Mouse (Mus musculus): Measurements from ENCODE around the gene Btk. TPM values are rescaled to one million over a fixed set of nuclear protein-coding genes. Genes with fewer than 3 reads are reported as not detected.
A peak's percentile ranks its signal among the peaks of the same experiment; 100 is the strongest.

Gene Btk
- polyA plus RNA-seq, 1 experiment from 2014 or later, result 1.0 TPM

DNA sequence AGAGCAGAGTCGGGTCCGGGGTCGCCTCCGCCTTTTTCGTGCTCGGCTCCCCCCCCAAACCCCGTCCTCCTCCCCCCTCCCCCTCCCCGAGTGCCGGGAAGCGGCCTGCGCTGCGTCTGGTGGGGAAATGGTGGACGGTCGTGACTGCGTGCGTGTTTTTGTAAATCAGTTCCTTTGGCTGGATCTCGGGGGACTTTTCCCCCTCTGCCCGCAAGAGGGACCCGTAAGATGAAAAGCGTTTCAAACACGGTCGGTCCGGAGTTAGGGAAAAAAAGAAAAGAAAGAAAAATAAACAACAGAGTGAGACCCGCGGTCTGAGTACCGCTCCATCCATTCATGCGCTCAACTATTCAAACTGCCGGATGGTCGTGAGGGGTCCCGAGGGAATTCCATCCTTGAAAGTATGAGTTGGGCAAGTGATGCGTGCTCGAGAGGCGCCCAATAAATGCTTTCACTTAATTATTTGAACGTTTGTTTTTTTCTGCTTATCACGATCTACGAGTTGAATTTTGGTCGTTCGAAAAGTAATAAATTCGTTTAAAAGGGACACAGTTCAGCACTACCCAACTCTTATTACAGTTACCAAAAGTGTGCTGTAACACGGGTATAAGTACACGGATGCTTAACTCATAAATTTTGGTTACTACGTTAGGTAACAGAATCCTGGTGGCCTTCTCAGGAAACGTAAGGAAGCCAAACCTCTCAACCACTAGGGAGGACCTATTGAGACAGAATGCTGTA is 18.2 kb upstream of the Btk start:
- peak; percentile 89 for ATAC-seq (ENCODE audit: low read depth)
- Histone ChIP-seq H3K4me1 (replicated peaks) (peaks cover 23% of the 10 kb centered on the region), H3K27me3 (no peaks in the 10 kb centered on the region), H3K27ac (replicated peaks) (peak overlapping the region; percentile 95), H3K36me3 (no peaks in the 10 kb centered on the region), H3K4me3 (peak overlapping the region; percentile 49), H3K9me3 (no peaks in the 10 kb centered on the region), H3K9ac (peak overlapping the region; percentile 70), H3K4me2 (peak overlapping the region; percentile 56)
- 21% methylated on average over 42 of the region's 43 CpGs for WGBS

DNA sequence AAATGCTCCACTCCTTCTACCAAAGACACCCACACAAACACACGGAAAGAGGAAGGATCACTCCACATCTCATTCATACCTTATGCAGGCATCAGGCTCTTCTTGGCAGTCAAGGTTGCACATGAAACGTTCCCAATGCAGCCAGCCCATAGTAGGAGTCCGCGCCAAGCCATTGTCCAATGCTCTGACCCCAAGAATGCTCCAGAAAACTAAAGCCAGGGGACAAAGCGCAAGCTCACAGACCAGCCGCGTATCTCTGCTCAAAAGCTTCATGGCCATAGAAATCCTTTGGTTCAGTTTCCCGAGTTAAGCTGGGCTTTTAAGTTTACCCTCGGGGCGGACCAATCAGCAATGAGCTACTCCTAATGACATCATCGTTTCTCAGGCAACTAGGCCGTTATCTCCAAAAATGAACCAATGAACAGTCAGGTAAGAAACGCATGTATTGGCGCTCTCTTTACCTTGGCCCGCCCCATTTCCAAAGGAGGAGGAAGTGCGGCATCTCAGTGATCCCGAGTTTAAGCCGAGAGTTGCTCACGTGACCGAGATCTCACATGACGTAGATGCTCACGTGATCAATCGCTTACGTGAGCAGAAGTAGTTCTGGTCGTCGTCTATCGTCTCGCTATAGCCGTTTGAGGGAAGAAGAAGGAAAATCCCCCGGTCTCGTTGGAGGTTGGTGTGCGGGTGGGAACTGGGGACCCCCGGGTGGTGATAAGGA is 17.4 kb upstream of the Btk start, which contains the start of the genes Gla and Hnrnph2:
TSS of gene Gla (minus strand) at position 467 of the 721 bp plus-strand sequence.
TSS of gene Hnrnph2 (plus strand) at position 521 of the 721 bp plus-strand sequence.
- no peaks in the 10 kb centered on the region for H3K36me3 ChIP-seq
- no peaks in the 10 kb centered on the region for H3K9me3 ChIP-seq
- H3K4me2 ChIP-seq, result peak within 1 kb of the TSS; percentile 62
- 19% methylated on average over 33 of the region's 33 CpGs for WGBS
- H3K4me1 ChIP-seq (replicated peaks), result peaks cover 23% of the 10 kb centered on the region
- H3K9ac ChIP-seq, result peak within 1 kb of the TSS; percentile 70
- peak within 1 kb of the TSS; percentile 95 for H3K27ac ChIP-seq (replicated peaks)
- H3K27me3 ChIP-seq, result no peaks in the 10 kb centered on the region
- H3K4me3 ChIP-seq, result peak within 1 kb of the TSS; percentile 49
- ATAC-seq (ENCODE audit: low read depth), result peak; percentile 98

DNA sequence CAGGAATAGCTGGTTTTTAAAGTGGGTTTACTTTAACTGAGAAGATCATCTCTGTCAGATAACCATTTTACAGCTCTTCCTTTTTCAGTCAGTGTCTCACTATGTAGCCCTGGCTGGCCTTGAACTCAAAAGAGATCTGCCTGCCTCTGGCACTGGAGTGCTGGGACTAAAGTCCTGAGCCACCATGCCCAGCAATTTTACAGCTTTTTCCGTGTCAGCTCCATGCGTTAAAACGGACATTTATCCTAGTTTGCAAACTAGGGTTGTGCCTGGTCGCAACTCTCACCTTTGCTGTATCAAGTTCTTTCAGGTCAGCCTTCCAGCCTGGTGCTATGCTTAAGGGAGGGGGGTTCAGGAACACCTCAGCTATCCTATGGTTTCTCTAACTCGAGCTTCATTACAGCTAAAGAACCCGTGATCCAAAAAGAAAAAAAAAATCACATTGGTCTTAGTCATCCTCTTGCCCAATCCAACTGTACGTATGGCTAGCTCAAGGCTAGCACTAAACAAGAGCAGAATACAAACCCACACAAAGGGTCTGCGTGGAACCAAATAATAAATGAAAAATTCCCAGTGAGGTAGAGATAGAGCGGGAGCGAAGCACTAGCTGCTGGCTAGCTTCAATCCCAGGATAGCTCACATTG is 16.7 kb upstream of the Btk start:
- peak overlapping the region; percentile 49 for H3K4me3 ChIP-seq
- peaks cover 23% of the 10 kb centered on the region for H3K4me1 ChIP-seq (replicated peaks)
- WGBS, result 33% methylated on average over 10 of the region's 10 CpGs
- peak overlapping the region; percentile 62 for H3K4me2 ChIP-seq
- H3K27me3 ChIP-seq, result no peaks in the 10 kb centered on the region
- peak; percentile 8 for ATAC-seq (ENCODE audit: low read depth)
- H3K27ac ChIP-seq (replicated peaks), result peak overlapping the region; percentile 56; the same call in 1 of the 2 replicates
- no peaks in the 10 kb centered on the region for H3K9me3 ChIP-seq
- no peaks in the 10 kb centered on the region for H3K36me3 ChIP-seq
- peak overlapping the region; percentile 68 for H3K9ac ChIP-seq

DNA sequence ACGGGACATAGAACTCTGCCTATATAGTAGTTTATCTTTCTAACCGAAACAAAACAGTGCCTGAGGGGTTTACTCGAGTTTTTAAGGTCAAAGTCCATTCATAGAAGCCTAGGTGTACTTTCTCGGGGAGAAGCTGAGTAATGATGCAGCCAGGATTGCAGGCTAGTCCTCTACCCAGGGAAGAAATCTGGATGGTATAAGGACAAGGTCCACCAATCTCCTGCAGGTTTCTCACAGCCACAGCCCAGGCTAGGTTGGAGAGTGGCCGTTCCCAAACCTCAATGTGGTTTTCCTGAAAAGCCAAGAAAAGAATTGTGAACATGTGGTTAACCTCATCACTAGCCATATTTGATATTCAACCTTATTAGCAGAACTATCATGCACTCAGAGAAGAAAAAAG is 6.5 kb upstream of the Btk start:
- 65% methylated on average over 5 of the region's 5 CpGs for WGBS
- no peaks in the 10 kb centered on the region for H3K27me3 ChIP-seq
- no peak for ATAC-seq (ENCODE audit: low read depth)
- H3K4me2 ChIP-seq, result no peak overlapping the region
- H3K4me1 ChIP-seq (replicated peaks), result peaks cover 11% of the 10 kb centered on the region
- H3K36me3 ChIP-seq, result peaks cover 11% of the 10 kb centered on the region; the same call in 1 of the 2 replicates
- no peak overlapping the region for H3K27ac ChIP-seq (replicated peaks)
- H3K4me3 ChIP-seq, result no peak overlapping the region
- H3K9me3 ChIP-seq, result no peaks in the 10 kb centered on the region
- H3K9ac ChIP-seq, result no peak overlapping the region

DNA sequence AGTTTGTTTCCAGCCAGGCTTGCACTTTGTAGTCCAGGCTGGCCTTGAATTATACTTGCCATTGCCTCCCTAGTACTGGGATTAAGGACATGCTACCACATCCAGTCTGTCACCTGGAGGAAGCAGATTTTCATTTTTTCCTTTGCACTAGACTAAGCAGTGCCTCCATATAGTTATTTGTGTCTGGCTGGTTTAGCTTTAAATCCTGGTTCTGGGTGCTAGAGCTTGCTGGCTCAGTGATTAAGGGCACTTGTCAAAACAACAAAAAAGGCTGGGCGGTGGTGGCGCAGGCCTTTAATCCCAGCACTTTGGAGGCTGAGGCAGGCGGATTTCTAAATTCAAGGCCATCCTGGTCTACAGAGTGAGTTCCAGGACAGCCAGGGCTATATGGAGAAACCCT is 5.6 kb upstream of the Btk start:
- no peak overlapping the region for H3K4me2 ChIP-seq
- H3K27ac ChIP-seq (replicated peaks), result no peak overlapping the region
- no peaks in the 10 kb centered on the region for H3K9me3 ChIP-seq
- ATAC-seq (ENCODE audit: low read depth), result no peak
- peaks cover 16% of the 10 kb centered on the region for H3K4me1 ChIP-seq (replicated peaks)
- no peak overlapping the region for H3K4me3 ChIP-seq
- no peak overlapping the region for H3K9ac ChIP-seq
- 88% methylated on average over 3 of the region's 3 CpGs for WGBS
- no peaks in the 10 kb centered on the region for H3K27me3 ChIP-seq
- peaks cover 11% of the 10 kb centered on the region; the same call in 1 of the 2 replicates for H3K36me3 ChIP-seq

DNA sequence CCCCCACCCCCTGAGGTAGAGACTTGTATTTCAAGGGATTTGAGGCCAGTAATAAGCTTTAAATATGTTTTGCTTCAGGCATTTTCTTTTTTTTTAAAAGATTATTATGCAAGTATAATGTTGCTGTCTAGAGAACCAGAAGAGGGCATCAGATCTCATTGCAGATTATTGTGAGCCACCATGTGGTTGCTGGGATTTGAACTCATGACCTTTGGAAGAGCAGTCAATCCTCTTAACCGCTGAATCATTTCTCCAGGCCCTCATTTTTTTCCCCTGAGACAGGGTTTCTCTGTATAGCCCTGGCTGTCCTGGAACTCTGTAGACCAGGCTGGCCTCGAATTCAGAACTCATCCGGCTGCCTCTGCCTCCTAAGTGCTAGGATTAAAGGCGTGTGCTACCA is 4.9 kb upstream of the Btk start:
- Histone ChIP-seq H3K4me3 (no peak overlapping the region), H3K36me3 (peaks cover 11% of the 10 kb centered on the region; the same call in 1 of the 2 replicates), H3K27me3 (no peaks in the 10 kb centered on the region), H3K4me2 (no peak overlapping the region), H3K9ac (no peak overlapping the region), H3K4me1 (replicated peaks) (peaks cover 16% of the 10 kb centered on the region), H3K9me3 (no peaks in the 10 kb centered on the region), H3K27ac (replicated peaks) (no peak overlapping the region)
- 84% methylated on average over 4 of the region's 4 CpGs for WGBS
- ATAC-seq (ENCODE audit: low read depth), result no peak

DNA sequence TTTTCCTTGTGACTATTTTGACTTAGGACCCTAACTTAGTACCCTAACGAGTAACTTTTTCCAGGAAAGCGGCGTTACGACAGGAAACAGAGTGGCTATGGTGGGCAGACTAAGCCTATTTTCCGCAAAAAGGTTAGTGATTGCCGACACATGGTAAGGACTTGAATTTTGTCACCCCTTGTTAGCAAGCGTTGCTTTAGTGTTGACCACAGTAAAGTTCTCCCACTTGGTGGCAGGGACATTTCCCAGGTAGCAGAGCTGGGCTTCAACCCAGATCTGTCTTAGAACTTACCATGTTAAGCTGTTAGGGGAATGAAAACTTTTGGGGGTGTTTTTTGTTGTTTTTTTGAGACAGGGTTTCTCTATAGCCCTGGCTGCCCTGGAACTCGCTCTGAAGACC is 3.1 kb upstream of the Btk start:
- Histone ChIP-seq H3K9ac (peak overlapping the region; percentile 80), H3K4me3 (peak overlapping the region; percentile 51), H3K27me3 (no peaks in the 10 kb centered on the region), H3K4me1 (replicated peaks) (peaks cover 16% of the 10 kb centered on the region), H3K4me2 (peak overlapping the region; percentile 63), H3K9me3 (no peaks in the 10 kb centered on the region), H3K36me3 (peaks cover 11% of the 10 kb centered on the region; the same call in 1 of the 2 replicates), H3K27ac (replicated peaks) (no peak overlapping the region)
- 43% methylated on average over 8 of the region's 8 CpGs for WGBS
- ATAC-seq (ENCODE audit: low read depth), result no peak

DNA sequence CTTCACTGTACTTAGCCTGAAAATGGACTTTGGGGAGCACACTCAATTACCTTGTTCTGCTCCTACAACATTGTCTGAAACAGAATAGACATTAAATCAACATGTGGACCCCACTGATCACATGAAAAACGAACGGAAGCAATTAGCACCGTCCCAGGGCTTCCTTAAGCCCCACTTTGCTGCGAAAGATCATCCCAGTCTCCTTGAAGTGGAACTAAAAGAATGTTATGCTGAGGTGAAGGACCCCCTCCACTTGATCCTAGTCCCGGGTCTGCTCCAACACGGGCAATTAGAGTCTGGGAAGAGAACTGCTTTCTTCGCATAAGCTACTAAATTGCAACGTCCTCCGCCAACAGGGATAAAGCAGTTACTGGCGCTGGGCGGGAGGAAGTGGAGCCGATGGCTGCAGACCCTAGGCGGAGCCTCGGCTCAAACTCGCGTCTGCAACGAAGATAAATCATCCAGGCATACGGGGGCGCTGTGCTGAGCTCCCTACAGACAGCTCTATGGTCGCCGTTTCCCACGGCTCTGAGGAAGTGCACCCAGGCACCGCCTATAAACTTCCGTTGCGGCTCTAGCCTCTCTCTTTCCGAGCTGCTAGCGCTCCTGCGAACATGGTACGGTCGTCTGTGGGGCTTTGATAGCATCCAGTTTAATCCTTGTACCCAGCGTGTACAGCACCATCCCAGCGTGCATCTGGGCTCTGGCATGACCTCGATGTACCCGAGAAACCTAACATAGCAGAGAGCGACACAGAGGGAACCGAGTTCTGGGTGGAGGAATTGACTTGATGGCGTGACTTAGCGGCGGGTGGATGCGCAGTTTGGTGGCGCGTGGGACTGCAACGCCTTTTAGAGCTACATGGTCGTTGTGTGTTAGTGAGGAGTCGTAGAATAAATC is 2.0 kb upstream of the Btk start, which contains the start of gene Rpl36a:
TSS of gene Rpl36a (plus strand) at position 552 of the 900 bp plus-strand sequence.
- H3K4me2 ChIP-seq, result peak within 1 kb of the TSS; percentile 63
- H3K4me3 ChIP-seq, result peak within 1 kb of the TSS; percentile 51
- no peaks in the 10 kb centered on the region for H3K27me3 ChIP-seq
- no peaks in the 10 kb centered on the region for H3K9me3 ChIP-seq
- peak within 1 kb of the TSS; percentile 80 for H3K9ac ChIP-seq
- peak within 1 kb of the TSS; percentile 89 for H3K27ac ChIP-seq (replicated peaks)
- ATAC-seq (ENCODE audit: low read depth), result peak; percentile 97
- H3K36me3 ChIP-seq, result peaks cover 11% of the 10 kb centered on the region; the same call in 1 of the 2 replicates
- 23% methylated on average over 45 of the region's 45 CpGs for WGBS
- peaks cover 16% of the 10 kb centered on the region for H3K4me1 ChIP-seq (replicated peaks)

DNA sequence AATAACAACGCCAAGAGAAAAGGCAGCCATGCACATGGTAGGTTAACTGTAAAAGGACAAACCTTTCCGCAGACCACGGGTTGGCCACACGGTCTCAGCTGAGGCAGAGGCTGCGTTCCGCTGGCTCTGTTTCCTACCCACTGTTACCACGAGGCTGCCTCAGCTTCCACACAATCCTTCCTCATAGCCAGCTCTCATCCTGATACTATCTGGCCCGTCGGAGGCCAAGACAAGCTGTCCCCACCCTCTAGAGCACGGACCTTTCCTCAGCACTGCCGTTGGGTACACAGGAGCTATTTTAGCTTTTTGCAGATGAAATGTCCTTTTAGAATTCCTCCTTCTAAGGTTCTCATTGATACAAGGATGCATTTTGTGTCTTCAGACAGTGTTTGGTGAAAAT is 1.1 kb downstream of the Btk start:
- ATAC-seq (ENCODE audit: low read depth), result no peak
- H3K27ac ChIP-seq (replicated peaks), result no peak overlapping the region
- no peaks in the 10 kb centered on the region for H3K27me3 ChIP-seq
- no peaks in the 10 kb centered on the region for H3K36me3 ChIP-seq
- H3K4me2 ChIP-seq, result no peak overlapping the region
- WGBS, result 88% methylated on average over 11 of the region's 11 CpGs
- H3K4me3 ChIP-seq, result no peak overlapping the region
- H3K9me3 ChIP-seq, result no peaks in the 10 kb centered on the region
- no peak overlapping the region for H3K9ac ChIP-seq
- H3K4me1 ChIP-seq (replicated peaks), result peaks cover 16% of the 10 kb centered on the region

DNA sequence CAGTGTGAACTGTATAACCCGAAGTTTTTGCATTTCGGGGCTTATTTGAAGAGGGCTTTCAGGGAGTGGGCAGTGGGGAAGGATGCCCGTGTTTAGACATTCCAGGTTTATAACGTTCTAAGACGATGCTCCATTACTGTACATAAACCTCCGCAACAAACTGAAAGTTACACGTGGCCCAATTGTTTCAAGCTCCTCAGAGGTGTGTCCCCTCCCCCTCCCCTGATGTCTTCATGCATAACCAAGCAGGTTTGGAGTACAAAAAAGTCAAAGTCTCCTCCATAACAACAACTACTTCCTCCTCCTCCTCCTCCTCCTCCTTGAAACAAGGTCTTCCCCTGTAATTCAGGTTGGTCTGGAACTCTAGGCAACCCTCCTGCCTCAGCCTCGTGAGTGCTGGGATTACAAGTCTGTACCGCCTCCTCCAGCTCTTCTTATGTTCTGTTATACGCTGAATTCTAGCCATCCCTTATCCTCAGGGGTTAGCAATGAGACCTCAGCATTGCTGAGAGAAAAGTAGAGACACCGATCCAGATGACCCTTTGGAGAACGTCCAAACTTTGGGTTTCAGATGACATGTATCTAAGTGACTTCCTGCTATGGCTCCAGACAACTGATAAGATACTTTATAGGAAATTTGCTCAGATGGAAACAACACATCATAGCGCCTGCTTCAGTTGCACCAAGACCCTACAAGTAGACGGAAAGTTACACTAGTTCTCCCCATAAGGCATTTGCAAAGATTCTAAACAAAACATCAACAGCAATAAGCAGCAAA is 2.7 kb downstream of the Btk start:
- Histone ChIP-seq H3K4me1 (replicated peaks) (peaks cover 7% of the 10 kb centered on the region; the same call in 1 of the 2 replicates), H3K4me3 (no peak overlapping the region), H3K9ac (no peak overlapping the region), H3K4me2 (no peak overlapping the region), H3K27me3 (no peaks in the 10 kb centered on the region), H3K9me3 (no peaks in the 10 kb centered on the region), H3K36me3 (no peaks in the 10 kb centered on the region), H3K27ac (replicated peaks) (no peak overlapping the region)
- ATAC-seq (ENCODE audit: low read depth), result no peak
- 84% methylated on average over 14 of the region's 14 CpGs for WGBS

DNA sequence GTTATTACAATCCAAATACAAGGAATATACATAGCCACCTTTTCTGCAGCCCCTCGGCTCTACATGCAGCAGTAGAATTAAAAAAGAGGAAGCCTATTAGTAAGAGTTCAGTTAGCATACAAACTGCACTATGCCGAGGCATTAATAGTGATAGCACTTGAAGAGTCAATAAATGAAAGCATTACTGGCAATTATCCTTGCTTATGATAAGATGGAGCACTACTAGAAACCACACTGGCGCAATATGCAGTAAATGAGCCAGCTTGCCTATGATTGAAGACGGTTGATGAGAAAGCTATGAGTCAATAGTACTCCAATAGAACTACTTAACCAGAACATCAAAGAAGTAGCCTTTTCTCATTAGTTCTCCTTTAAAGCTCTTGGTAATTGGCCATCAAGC is 5.5 kb downstream of the Btk start:
- H3K27ac ChIP-seq (replicated peaks), result no peak overlapping the region
- 82% methylated on average over 4 of the region's 4 CpGs for WGBS
- no peak overlapping the region for H3K4me3 ChIP-seq
- H3K4me2 ChIP-seq, result no peak overlapping the region
- H3K9me3 ChIP-seq, result no peaks in the 10 kb centered on the region
- H3K9ac ChIP-seq, result no peak overlapping the region
- no peaks in the 10 kb centered on the region for H3K36me3 ChIP-seq
- no peaks in the 10 kb centered on the region; the same call in 1 of the 2 replicates for H3K27me3 ChIP-seq
- no peaks in the 10 kb centered on the region for H3K4me1 ChIP-seq (replicated peaks)
- no peak for ATAC-seq (ENCODE audit: low read depth)
